Mouse (Mus musculus) ovary, postnatal 14 days (tissue): Measurements from ENCODE around the gene Hmgcll1.
A peak's percentile ranks its signal among the peaks of the same experiment; 100 is the strongest.
"Not testable (repeated sequence)": the region's sequence is repeated elsewhere in the genome, so short reads cannot be mapped to it uniquely, and the experiment has no call there.

ENCODE experiments used
- DNase-seq: peaks from one replicate; pipeline ENCODE4 v3.0.0; 2022; ENCODE audit warnings: low spot score

Hmgcll1 gene

GRCm38 (mm10) chr9:76060935-76061334 is 46.3 kb downstream of the Hmgcll1 start:
- no peak for DNase-seq

- DNase-seq: no peak
Observed at GRCm38 (mm10) chr9:76061492-76061891, 46.8 kb downstream of the Hmgcll1 start.

GRCm38 (mm10) chr9:76064164-76064563 is 49.5 kb downstream of the Hmgcll1 start:
- no peak for DNase-seq

DNA sequence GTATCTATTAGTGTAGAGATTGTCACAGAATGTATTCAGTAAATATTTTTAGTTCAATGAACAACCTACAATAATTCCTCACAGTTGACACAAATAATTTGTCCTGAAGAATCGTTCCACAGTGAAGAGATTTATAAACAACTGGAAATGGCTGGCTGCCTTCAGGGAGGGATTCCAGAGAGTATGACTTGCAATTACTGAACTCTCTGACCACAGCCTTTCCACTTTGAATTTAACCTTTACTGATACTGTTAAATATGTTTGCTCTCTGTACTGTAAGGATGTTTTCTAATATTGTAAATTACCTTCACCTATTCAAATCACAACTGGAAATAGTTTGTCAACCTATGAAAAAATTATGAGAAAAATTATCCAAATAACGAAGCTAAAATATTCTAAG is 76.9 kb downstream of the Hmgcll1 start:
- DNase-seq: no peak

GRCm38 (mm10) chr9:76097221-76097620 is 82.6 kb downstream of the Hmgcll1 start:
- DNase-seq: no peak

GRCm38 (mm10) chr9:76099981-76100380 is 85.3 kb downstream of the Hmgcll1 start:
- DNase-seq: no peak

- not testable (repeated sequence) for DNase-seq
Observed at GRCm38 (mm10) chr9:76104416-76104815, 89.8 kb downstream of the Hmgcll1 start.

- no peak for DNase-seq
Observed at GRCm38 (mm10) chr9:76104846-76105245, 90.2 kb downstream of the Hmgcll1 start.

- peak; percentile 42 for DNase-seq
Observed at GRCm38 (mm10) chr9:76122888-76123287, 108.2 kb downstream of the Hmgcll1 start.

GRCm38 (mm10) chr9:76124249-76124648 is 109.6 kb downstream of the Hmgcll1 start:
- DNase-seq: no peak

- DNase-seq: no peak
Observed at GRCm38 (mm10) chr9:76129353-76129752, 114.7 kb downstream of the Hmgcll1 start.

- DNase-seq: no peak
Observed at GRCm38 (mm10) chr9:76134042-76134441, 119.4 kb downstream of the Hmgcll1 start.

GRCm38 (mm10) chr9:76138378-76139109 is 123.9 kb downstream of the Hmgcll1 start:
- DNase-seq: peak; percentile 27

GRCm38 (mm10) chr9:76145593-76145992 is 130.9 kb downstream of the Hmgcll1 start:
- no peak for DNase-seq

GRCm38 (mm10) chr9:76162446-76162845 is 147.8 kb downstream of the Hmgcll1 start:
- no peak for DNase-seq

- no peak for DNase-seq
Observed at GRCm38 (mm10) chr9:76168355-76168754, 153.7 kb downstream of the Hmgcll1 start.

DNA sequence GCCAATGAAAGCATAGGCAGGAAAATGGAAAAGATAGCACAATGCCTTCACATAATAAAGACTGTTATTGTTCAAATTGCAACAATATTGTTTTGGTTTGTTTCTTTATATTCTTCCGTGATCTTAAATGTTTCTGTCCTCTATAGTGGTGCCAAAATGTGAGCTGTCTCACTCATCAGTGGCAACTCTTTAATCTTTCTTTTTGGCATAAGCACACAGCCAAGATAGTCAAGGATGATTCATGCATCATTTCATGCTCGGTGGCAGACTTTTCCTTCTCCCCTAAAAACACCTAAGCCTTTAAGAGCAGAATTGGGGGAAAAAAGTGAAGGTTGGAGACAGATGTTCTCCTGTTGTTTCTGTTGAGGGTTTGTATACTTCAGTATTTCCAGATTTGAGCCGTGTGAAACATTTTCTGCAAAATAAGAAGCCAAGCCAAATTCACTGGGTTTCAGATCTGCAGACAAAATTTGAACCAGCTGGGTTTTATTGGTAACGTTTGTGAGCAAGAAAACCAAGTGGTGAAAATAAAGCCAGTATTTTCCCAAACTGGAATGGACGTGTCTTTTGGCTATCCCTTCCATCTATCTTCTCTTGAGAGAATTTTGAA is 158.1 kb downstream of the Hmgcll1 start:
- DNase-seq: no peak

GRCm38 (mm10) chr9:76179221-76179620 is 164.6 kb downstream of the Hmgcll1 start:
- DNase-seq: no peak
